Mouse (Mus musculus) heart, adult 2 months (tissue): ENCODE data around the gene Cyp2g1.

ENCODE experiments used
- EP300 ChIP-seq: fragments of 200-500 bp; IDR thresholded peaks from 2 replicates; pipeline ENCODE4 v1.6.1; 2011; ENCODE audit warnings: low read depth, low read length, control low read depth; ENCODE audit not compliant: insufficient read depth
- POLR2A ChIP-seq: fragments of 200-500 bp; IDR thresholded peaks from 2 replicates; pipeline ENCODE4 v1.6.1; 2011; ENCODE audit warnings: mild to moderate bottlenecking, low read depth, low read length, control low read depth; ENCODE audit not compliant: insufficient read depth

- TF ChIP-seq POLR2A (no peak), EP300 (no peak)
These were observed 41.6 kb upstream of the Cyp2g1 start for GRCm38 (mm10) chr7:26767084-26767483.
